Mouse (Mus musculus): Measurements from ENCODE around the gene Lrrc8d. TPM values are rescaled to one million over a fixed set of nuclear protein-coding genes. Genes with fewer than 3 reads are reported as not detected.

Lrrc8d gene
- polyA plus RNA-seq, 1 experiment, result 5.7 TPM

DNA sequence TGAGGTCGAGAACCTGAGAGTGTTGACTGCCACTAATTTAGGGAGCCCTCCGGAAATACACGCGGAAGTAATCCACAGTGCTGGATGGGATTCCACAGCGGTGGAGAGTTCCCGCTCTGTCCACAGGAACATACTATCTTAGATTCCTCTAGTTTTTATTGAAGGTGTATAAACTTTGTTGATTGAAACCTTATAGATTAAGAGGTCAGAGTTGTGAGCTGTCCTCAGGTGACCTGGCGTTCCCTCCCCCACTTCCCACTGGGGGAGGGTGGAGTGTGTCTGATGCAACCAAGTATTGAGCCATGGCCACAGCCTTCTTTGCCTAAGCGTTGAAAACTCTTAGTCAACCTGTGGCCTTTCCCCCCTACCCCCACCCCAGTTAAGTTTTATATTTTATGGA, 2.1 kb downstream of the Lrrc8d start:
- no peak for DNase-seq
- no peaks in the 10 kb centered on the region for H3K27me3 ChIP-seq (ENCODE audit: control insufficient read depth, insufficient read depth, low read length)
- H3K4me1 ChIP-seq (replicated peaks; ENCODE audit: control insufficient read depth, insufficient read depth, low read length), result peaks cover 25% of the 10 kb centered on the region
- H3K27ac ChIP-seq (ENCODE audit: control insufficient read depth, insufficient read depth, low read length), result no peak overlapping the region
- TF ChIP-seq CTCF (IDR thresholded peaks at IDR 0.05; ENCODE audit: borderline replicate concordance, control insufficient read depth, extremely low read depth, insufficient read depth, low read length, poor library complexity), result no peak
- TF ChIP-seq POLR2A (IDR thresholded peaks at IDR 0.05; ENCODE audit: control insufficient read depth, extremely low read depth, insufficient read depth, low read length, poor library complexity), result no peak
- H3K4me3 ChIP-seq (ENCODE audit: control insufficient read depth, insufficient read depth, low read length), result no peak overlapping the region
- WGBS, result 84% methylated on average over 8 of the region's 8 CpGs
- H3K36me3 ChIP-seq (ENCODE audit: control insufficient read depth, insufficient read depth, low read length), result no peaks in the 10 kb centered on the region

DNA sequence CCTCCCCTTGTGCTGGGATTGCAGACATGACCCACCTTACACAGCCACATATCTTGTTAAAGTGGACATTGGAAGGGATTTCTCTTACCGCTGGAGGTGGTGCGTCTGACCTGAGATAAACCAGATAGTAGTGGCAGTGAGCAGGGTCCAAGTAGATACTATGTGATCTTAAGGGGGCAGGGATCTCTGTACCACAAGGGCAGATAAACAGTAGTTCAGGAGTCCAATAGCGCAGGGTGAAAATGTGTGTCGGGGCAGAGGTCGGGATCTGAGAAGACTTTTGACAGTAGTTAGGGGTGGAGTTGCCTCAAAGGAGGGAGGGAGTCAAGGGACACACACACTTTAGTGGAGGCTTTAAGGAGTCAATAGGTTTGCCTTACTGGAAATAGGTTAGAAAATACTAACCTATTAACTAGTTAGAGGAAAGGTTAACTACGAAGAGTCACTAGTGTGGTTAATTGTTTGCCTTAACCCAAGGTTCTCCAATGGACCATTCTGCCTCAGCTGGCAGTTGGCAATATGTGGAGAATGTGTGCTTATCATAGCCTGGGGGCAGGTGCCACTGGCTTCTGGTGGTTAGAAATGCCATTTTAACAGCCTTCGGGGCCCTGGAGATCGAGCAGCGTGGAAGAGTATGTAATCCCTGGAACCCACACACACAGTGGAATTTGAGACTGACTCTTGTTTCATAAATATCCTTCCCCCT, 3.0 kb downstream of the Lrrc8d start:
- H3K4me1 ChIP-seq (replicated peaks; ENCODE audit: control insufficient read depth, insufficient read depth, low read length), result peaks cover 27% of the 10 kb centered on the region
- H3K27me3 ChIP-seq (ENCODE audit: control insufficient read depth, insufficient read depth, low read length), result no peaks in the 10 kb centered on the region
- H3K4me3 ChIP-seq (ENCODE audit: control insufficient read depth, insufficient read depth, low read length), result no peak overlapping the region
- no peak for DNase-seq
- no peak for TF ChIP-seq CTCF (IDR thresholded peaks at IDR 0.05; ENCODE audit: borderline replicate concordance, control insufficient read depth, extremely low read depth, insufficient read depth, low read length, poor library complexity)
- TF ChIP-seq POLR2A (IDR thresholded peaks at IDR 0.05; ENCODE audit: control insufficient read depth, extremely low read depth, insufficient read depth, low read length, poor library complexity), result no peak
- no peaks in the 10 kb centered on the region for H3K36me3 ChIP-seq (ENCODE audit: control insufficient read depth, insufficient read depth, low read length)
- WGBS, result 95% methylated on average over 9 of the region's 9 CpGs
- no peak overlapping the region for H3K27ac ChIP-seq (ENCODE audit: control insufficient read depth, insufficient read depth, low read length)

DNA sequence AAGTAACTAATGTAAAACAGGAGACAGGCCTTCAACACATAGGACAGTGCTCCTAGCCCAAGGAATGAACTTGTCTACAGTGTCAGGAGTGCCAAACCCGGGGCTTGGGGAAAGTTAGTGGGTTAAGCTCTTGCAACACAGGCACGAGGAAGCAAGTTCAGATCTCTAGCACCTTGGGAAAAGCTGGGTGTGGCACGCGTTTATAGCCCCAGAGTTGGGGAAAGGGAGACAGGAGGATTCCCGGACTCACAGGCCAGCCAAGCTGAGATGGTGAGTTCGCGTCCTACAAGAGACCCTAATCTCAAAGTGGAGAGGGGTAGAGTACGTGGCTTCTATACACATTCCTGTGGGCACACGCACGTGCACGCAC, 3.5 kb downstream of the Lrrc8d start:
- no peak for DNase-seq
- 96% methylated on average over 11 of the region's 11 CpGs for WGBS
- H3K36me3 ChIP-seq (ENCODE audit: control insufficient read depth, insufficient read depth, low read length), result no peaks in the 10 kb centered on the region
- H3K4me3 ChIP-seq (ENCODE audit: control insufficient read depth, insufficient read depth, low read length), result no peak overlapping the region
- no peak overlapping the region for H3K27ac ChIP-seq (ENCODE audit: control insufficient read depth, insufficient read depth, low read length)
- TF ChIP-seq CTCF (IDR thresholded peaks at IDR 0.05; ENCODE audit: borderline replicate concordance, control insufficient read depth, extremely low read depth, insufficient read depth, low read length, poor library complexity) (no peak), POLR2A (IDR thresholded peaks at IDR 0.05; ENCODE audit: control insufficient read depth, extremely low read depth, insufficient read depth, low read length, poor library complexity) (no peak)
- peaks cover 27% of the 10 kb centered on the region for H3K4me1 ChIP-seq (replicated peaks; ENCODE audit: control insufficient read depth, insufficient read depth, low read length)
- no peaks in the 10 kb centered on the region for H3K27me3 ChIP-seq (ENCODE audit: control insufficient read depth, insufficient read depth, low read length)

DNA sequence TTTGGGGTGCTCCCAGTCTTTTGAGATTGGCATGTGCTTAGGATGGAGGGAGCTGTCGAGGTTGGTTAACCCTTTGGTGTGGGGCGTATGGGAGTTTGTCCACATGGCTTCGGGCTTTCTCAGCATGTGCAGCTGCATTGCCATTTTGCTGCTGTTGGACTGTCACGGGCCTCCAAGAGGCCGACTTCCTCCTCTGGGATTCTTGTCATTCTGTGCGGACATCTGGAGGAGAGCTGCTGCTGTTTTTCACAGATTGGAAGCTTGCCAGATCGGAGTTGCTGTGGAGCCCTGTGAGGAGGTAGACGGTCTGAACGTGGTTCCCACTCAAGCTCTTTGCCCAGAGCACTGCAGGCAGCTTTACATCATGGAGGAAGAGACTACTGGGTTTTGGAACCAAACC, 4.8 kb downstream of the Lrrc8d start:
- Histone ChIP-seq H3K4me1 (replicated peaks; ENCODE audit: control insufficient read depth, insufficient read depth, low read length) (peaks cover 19% of the 10 kb centered on the region), H3K27me3 (ENCODE audit: control insufficient read depth, insufficient read depth, low read length) (no peaks in the 10 kb centered on the region), H3K4me3 (ENCODE audit: control insufficient read depth, insufficient read depth, low read length) (no peak overlapping the region), H3K27ac (ENCODE audit: control insufficient read depth, insufficient read depth, low read length) (no peak overlapping the region), H3K36me3 (ENCODE audit: control insufficient read depth, insufficient read depth, low read length) (no peaks in the 10 kb centered on the region)
- 94% methylated on average over 9 of the region's 9 CpGs for WGBS
- TF ChIP-seq POLR2A (IDR thresholded peaks at IDR 0.05; ENCODE audit: control insufficient read depth, extremely low read depth, insufficient read depth, low read length, poor library complexity) (no peak), CTCF (IDR thresholded peaks at IDR 0.05; ENCODE audit: borderline replicate concordance, control insufficient read depth, extremely low read depth, insufficient read depth, low read length, poor library complexity) (no peak)
- no peak for DNase-seq

DNA sequence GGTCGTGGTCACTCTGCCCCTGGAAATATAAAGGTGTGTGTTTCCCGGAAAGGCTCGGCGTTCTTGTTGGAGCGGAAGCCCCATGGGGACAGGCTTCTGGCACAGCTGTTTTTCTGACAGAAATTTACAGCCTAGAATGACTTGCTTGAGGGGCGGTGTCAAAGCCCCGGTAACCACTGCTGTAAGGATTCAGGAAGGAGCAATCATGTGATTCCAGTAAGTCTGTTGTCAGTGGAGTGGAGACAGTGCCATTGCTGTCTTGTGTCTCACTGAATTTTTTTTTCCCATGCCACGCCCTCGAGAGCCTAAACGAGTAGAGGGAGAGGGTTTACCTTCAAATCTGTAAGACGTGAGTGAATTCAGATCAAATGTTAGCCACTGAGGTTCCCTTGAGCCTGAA, 6.9 kb downstream of the Lrrc8d start:
- WGBS, result 25% methylated on average over 11 of the region's 11 CpGs
- Histone ChIP-seq H3K27ac (ENCODE audit: control insufficient read depth, insufficient read depth, low read length) (no peak overlapping the region), H3K4me1 (replicated peaks; ENCODE audit: control insufficient read depth, insufficient read depth, low read length) (peaks cover 18% of the 10 kb centered on the region), H3K4me3 (ENCODE audit: control insufficient read depth, insufficient read depth, low read length) (no peak overlapping the region), H3K36me3 (ENCODE audit: control insufficient read depth, insufficient read depth, low read length) (no peaks in the 10 kb centered on the region), H3K27me3 (ENCODE audit: control insufficient read depth, insufficient read depth, low read length) (no peaks in the 10 kb centered on the region)
- no peak for DNase-seq
- no peak for TF ChIP-seq POLR2A (IDR thresholded peaks at IDR 0.05; ENCODE audit: control insufficient read depth, extremely low read depth, insufficient read depth, low read length, poor library complexity)
- no peak for TF ChIP-seq CTCF (IDR thresholded peaks at IDR 0.05; ENCODE audit: borderline replicate concordance, control insufficient read depth, extremely low read depth, insufficient read depth, low read length, poor library complexity)

DNA sequence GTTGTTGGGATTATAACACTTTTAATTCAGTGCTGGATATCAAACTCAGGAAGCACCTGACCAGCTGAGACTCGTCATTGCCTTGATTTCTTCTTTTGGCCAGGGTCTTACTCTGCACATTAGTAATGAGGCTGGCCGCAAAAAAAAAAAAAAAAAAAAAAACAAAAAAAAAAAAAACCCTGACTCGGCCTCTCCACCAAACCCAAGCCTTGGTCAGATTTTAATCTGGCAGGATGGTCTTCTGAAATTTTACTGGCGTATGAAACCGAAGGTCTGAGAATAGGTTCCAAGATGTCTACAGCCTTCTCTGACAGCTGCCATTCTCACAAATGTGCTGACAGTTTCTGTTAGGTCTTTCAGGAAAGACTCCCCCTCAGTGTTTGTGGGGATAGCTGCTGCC, 8.5 kb downstream of the Lrrc8d start:
- Histone ChIP-seq H3K36me3 (ENCODE audit: control insufficient read depth, insufficient read depth, low read length) (no peaks in the 10 kb centered on the region), H3K27ac (ENCODE audit: control insufficient read depth, insufficient read depth, low read length) (no peak overlapping the region), H3K4me1 (replicated peaks; ENCODE audit: control insufficient read depth, insufficient read depth, low read length) (peaks cover 15% of the 10 kb centered on the region), H3K27me3 (ENCODE audit: control insufficient read depth, insufficient read depth, low read length) (no peaks in the 10 kb centered on the region), H3K4me3 (ENCODE audit: control insufficient read depth, insufficient read depth, low read length) (no peak overlapping the region)
- WGBS, result 79% methylated on average over 5 of the region's 5 CpGs
- no peak for DNase-seq
- no peak for TF ChIP-seq CTCF (IDR thresholded peaks at IDR 0.05; ENCODE audit: borderline replicate concordance, control insufficient read depth, extremely low read depth, insufficient read depth, low read length, poor library complexity)
- TF ChIP-seq POLR2A (IDR thresholded peaks at IDR 0.05; ENCODE audit: control insufficient read depth, extremely low read depth, insufficient read depth, low read length, poor library complexity), result no peak

DNA sequence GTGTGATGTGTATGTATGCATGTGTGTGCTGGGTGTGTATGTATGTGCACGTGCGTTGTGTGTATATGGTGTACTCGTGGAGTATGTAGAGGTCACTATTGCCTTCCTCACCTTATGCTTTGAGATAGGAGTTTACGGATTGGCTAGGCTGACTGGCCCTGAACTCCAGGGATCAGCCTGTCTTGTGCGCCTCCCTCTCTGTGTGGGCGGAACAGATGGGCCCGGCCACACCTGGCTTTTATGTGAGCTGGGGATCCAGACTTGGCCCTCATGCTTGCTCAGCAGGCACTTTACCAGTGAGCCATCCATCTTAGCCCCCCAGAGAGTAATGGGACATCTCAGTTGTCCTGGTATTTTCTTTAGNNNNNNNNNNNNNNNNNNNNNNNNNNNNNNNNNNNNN, 10.7 kb downstream of the Lrrc8d start:
- TF ChIP-seq CTCF (IDR thresholded peaks at IDR 0.05; ENCODE audit: borderline replicate concordance, control insufficient read depth, extremely low read depth, insufficient read depth, low read length, poor library complexity), result no peak
- no peak for TF ChIP-seq POLR2A (IDR thresholded peaks at IDR 0.05; ENCODE audit: control insufficient read depth, extremely low read depth, insufficient read depth, low read length, poor library complexity)
- 94% methylated on average over 7 of the region's 7 CpGs for WGBS
- Histone ChIP-seq H3K27ac (ENCODE audit: control insufficient read depth, insufficient read depth, low read length) (no peak overlapping the region), H3K4me3 (ENCODE audit: control insufficient read depth, insufficient read depth, low read length) (no peak overlapping the region), H3K4me1 (replicated peaks; ENCODE audit: control insufficient read depth, insufficient read depth, low read length) (peaks cover 26% of the 10 kb centered on the region), H3K27me3 (ENCODE audit: control insufficient read depth, insufficient read depth, low read length) (no peaks in the 10 kb centered on the region), H3K36me3 (ENCODE audit: control insufficient read depth, insufficient read depth, low read length) (no peaks in the 10 kb centered on the region)
- no peak for DNase-seq

Data from thymus, adult 2 months (tissue).